Mouse (Mus musculus) limb, embryonic 14.5 days (tissue): ENCODE data around the gene Fam168a. TPM values are rescaled to one million over a fixed set of nuclear protein-coding genes. Genes with fewer than 3 reads are reported as not detected.

Source experiments
- ATAC-seq: fragments of 200-750 bp; cut with Nextera tagmentation; 2 replicates; pipeline ENCODE4 v1.8.0; 2017; ENCODE audit warnings: low read depth, moderate number of reproducible peaks, moderate TSS enrichment; ENCODE audit not compliant: low FRiP score
- DNase-seq: peaks from one replicate; pipeline ENCODE4 v3.0.0-alpha.2; 2015; ENCODE audit warnings: low spot score
- H3K27ac ChIP-seq: fragments of 300-500 bp; sonication (generic); replicated peaks from 2 replicates; pipeline ENCODE4 v1.5.1; 2014; ENCODE audit warnings: low read depth, mild to moderate bottlenecking, low read length, moderate library complexity, mixed read lengths
- H3K27me3 ChIP-seq: fragments of 300-500 bp; sonication (generic); 2 replicates; pipeline ENCODE4 v1.6.1; 2014; ENCODE audit warnings: low read length, mixed read lengths; ENCODE audit not compliant: control insufficient read depth, insufficient read depth
- H3K36me3 ChIP-seq: fragments of 300-500 bp; sonication (generic); 2 replicates; pipeline ENCODE4 v1.6.1; 2014; ENCODE audit warnings: mild to moderate bottlenecking, low read length, moderate library complexity, mixed read lengths; ENCODE audit not compliant: control insufficient read depth, insufficient read depth
- H3K4me1 ChIP-seq: fragments of 300-500 bp; sonication (generic); 2 replicates; pipeline ENCODE4 v1.6.1; 2014; ENCODE audit warnings: antibody characterized with exemption, low read length, mixed read lengths; ENCODE audit not compliant: control insufficient read depth, insufficient read depth
- H3K4me2 ChIP-seq: fragments of 300-500 bp; sonication (generic); replicated peaks from 2 replicates; pipeline ENCODE4 v1.6.1; 2014; ENCODE audit warnings: low read depth, mild to moderate bottlenecking, low read length, moderate library complexity; ENCODE audit not compliant: severe bottlenecking
- H3K4me3 ChIP-seq: fragments of 300-500 bp; sonication (generic); replicated peaks from 2 replicates; pipeline ENCODE4 v1.5.1; 2014; ENCODE audit warnings: low read length
- H3K9ac ChIP-seq: fragments of 300-500 bp; sonication (generic); 2 replicates; pipeline ENCODE4 v1.6.1; 2014; ENCODE audit warnings: mild to moderate bottlenecking, low read depth, low read length, moderate library complexity; ENCODE audit not compliant: severe bottlenecking
- H3K9me3 ChIP-seq: fragments of 300-500 bp; sonication (generic); 2 replicates; pipeline ENCODE4 v1.6.1; 2016; ENCODE audit warnings: low read length; ENCODE audit not compliant: control insufficient read depth
- POLR2A ChIP-seq: fragments of 200-500 bp; IDR thresholded peaks from 2 replicates; pipeline ENCODE4 v1.8.0; 2012; ENCODE audit warnings: inconsistent platforms, mild to moderate bottlenecking, moderate library complexity, borderline replicate concordance; ENCODE audit not compliant: insufficient read depth, insufficient read length; ENCODE audit errors: extremely low read depth
- WGBS: fragments of 180-500 bp; shearing (Covaris S2); extraction: QIAGEN DNeasy Blood & Tissue Kit; methylation state at CpG from one replicate; pipeline ENCODE4 v1.1.7; 2014; 5-methylcytosine and 5-hydroxymethylcytosine counted together
- polyA plus RNA-seq, 2 experiments: library from polyadenylated mRNA; depleted of rRNA in 1 of 2; stranded (reverse) in 1 of 2; unstranded in 1 of 2; fragments of >200 nt; fragmentation: Nextera tagmentation in 1 of 2; extraction: Ambion mirVana in 1 of 2; gene quantifications; 2 replicates each; pipeline versions ENCODE4 v1.2.1 to v1.2.3; 2012 to 2014

Gene Fam168a
- polyA plus RNA-seq, 2 experiments = 49.9 to 56.5 TPM

- H3K4me1 ChIP-seq = peaks cover 7% of the 10 kb centered on the region; the same call in 1 of the 2 replicates
- 7% methylated on average over 4 of the region's 4 CpGs for WGBS
Observed at GRCm38 (mm10) chr7:100862353-100862752, 155.9 kb downstream of the Fam168a start.

DNA sequence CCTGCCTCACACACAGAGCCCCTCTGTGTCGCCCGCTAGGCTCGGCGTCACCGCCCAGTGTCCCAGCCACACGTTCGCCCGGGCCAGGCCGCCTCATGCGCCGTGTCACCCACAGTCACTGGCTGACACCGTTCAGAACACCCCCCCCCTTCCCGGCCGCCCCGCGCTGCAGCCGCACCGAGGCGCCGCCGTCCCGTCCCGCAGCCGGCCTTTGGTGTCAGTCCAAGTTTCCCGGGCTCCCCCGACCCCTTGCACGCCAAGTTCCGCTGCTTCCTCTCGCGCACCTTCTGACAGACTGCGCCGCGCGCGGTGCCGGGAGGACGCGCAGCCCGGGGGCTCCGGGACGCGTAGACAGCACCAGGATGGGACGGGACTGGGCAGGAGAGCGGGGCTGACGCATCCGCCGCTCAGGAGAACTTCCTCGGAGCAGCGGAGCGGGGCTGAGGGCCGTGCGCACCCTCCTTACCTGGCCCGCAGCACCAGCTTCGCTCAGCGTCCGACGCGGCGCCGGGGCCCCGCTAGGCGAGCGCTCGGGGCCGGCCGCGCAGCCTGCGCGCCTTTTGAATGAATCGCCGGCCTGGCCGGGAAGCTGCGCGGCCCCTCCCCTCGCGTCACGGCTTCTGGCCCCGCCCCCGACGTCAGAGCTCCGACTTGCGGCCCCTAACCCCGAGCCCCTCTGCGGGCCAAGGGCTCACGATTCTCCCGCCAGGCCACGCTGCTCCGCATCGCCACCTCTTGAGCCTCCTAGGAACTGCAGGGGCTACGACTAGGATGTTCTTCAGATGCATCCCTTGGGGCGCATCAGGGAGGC, 156.6 kb downstream of the Fam168a start, which contains the start of gene Relt:
TSS of gene Relt (minus strand) at position 619 of the 811 bp plus-strand sequence.
- H3K4me2 ChIP-seq = peak within 1 kb of the TSS; percentile 95
- peak within 1 kb of the TSS; percentile 80 for H3K4me3 ChIP-seq
- H3K27ac ChIP-seq = peak within 1 kb of the TSS; percentile 79; the same call in 1 of the 2 replicates
- H3K9me3 ChIP-seq = no peaks in the 10 kb centered on the region
- peak within 1 kb of the TSS; percentile 70 for H3K9ac ChIP-seq
- 0 out of 2 replicates have a peak, but pooled peaks cover 3% of the 10 kb centered on the region for H3K4me1 ChIP-seq
- peak; percentile 92 for DNase-seq
- no peaks in the 10 kb centered on the region for H3K36me3 ChIP-seq
- under 1% methylated on average over 79 of the region's 91 CpGs for WGBS
- TF ChIP-seq POLR2A = 0 out of 2 replicates have a peak, but pooled peaks have one; percentile 27
- H3K27me3 ChIP-seq = no peaks in the 10 kb centered on the region
- ATAC-seq = peak; percentile 89

More at GRCm38 (mm10) chr7:100862353-100862752, 155.9 kb downstream of the Fam168a start:
- DNase-seq (no peak), ATAC-seq (no peak)
- TF ChIP-seq POLR2A = no peak
- Histone ChIP-seq H3K4me2 (peak overlapping the region; percentile 95), H3K27me3 (no peaks in the 10 kb centered on the region), H3K4me3 (peak overlapping the region; percentile 80), H3K9ac (peak overlapping the region; percentile 70), H3K27ac (no peak overlapping the region; the same call in 1 of the 2 replicates), H3K9me3 (no peaks in the 10 kb centered on the region), H3K36me3 (no peaks in the 10 kb centered on the region)

DNA sequence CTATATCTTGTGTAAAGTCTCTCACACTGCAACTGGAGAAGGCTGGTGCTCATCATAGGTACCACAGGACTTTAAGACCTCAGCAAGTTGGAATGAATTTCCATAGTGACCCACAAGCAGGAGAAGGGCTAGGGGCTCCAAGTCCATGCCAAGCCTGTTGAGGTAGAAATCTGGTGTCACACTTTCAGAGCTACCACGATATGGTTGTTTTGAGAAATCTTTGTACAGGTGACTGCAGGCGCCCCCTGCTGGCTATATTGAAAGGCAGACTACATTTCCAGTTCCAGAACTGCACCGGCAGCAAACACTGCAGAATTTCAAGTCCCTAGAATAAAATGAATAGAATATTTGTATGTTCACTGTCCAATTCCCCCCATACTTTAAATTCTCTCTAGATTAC, 160.2 kb downstream of the Fam168a start:
- H3K9me3 ChIP-seq = no peaks in the 10 kb centered on the region
- H3K36me3 ChIP-seq = peaks cover 10% of the 10 kb centered on the region
- WGBS = 12% methylated on average over 3 of the region's 3 CpGs
- H3K4me1 ChIP-seq = 0 out of 2 replicates have a peak, but pooled peaks cover 2% of the 10 kb centered on the region
- no peaks in the 10 kb centered on the region for H3K27me3 ChIP-seq
- no peak for TF ChIP-seq POLR2A
- no peak overlapping the region for H3K27ac ChIP-seq
- DNase-seq (peak; percentile 79), ATAC-seq (no peak)
- no peak overlapping the region for H3K4me2 ChIP-seq
- no peak overlapping the region for H3K9ac ChIP-seq
- no peak overlapping the region for H3K4me3 ChIP-seq

DNA sequence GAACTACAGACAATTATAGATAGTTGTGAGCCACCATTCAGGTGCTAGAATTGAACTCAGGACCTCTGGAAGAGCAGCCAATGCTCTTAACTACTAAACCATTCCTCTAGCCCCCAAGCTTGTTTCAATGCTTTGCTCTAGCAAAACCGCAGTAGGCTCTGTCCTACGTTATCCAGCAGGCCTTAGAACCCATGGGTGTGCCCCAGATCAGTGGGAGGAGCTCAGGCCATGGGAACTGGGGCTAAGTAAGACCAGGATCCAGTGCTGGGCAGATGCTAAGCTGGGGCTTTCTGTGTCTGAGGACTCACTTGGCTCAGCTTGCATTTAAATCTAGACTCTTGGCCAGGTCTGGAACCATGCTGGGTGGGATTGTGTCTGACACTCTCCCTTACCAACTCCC, 161.1 kb downstream of the Fam168a start:
- H3K4me2 ChIP-seq = no peak overlapping the region
- H3K9me3 ChIP-seq = no peaks in the 10 kb centered on the region
- DNase-seq (no peak), ATAC-seq (no peak)
- no peak overlapping the region for H3K4me3 ChIP-seq
- 0 out of 2 replicates have a peak overlapping the region, but pooled peaks have one; percentile 2 for H3K9ac ChIP-seq
- no peak overlapping the region for H3K27ac ChIP-seq
- H3K27me3 ChIP-seq = no peaks in the 10 kb centered on the region
- peaks cover 18% of the 10 kb centered on the region for H3K36me3 ChIP-seq
- WGBS = 44% methylated on average over 2 of the region's 2 CpGs
- TF ChIP-seq POLR2A = no peak
- 0 out of 2 replicates have a peak, but pooled peaks cover 2% of the 10 kb centered on the region for H3K4me1 ChIP-seq

- H3K4me2 ChIP-seq = no peak overlapping the region
- no peaks in the 10 kb centered on the region for H3K27me3 ChIP-seq
- peaks cover 28% of the 10 kb centered on the region for H3K36me3 ChIP-seq
- no peak for TF ChIP-seq POLR2A
- no peaks in the 10 kb centered on the region for H3K9me3 ChIP-seq
- no peaks in the 10 kb centered on the region for H3K4me1 ChIP-seq
- ATAC-seq (no peak), DNase-seq (no peak)
- no peak overlapping the region for H3K9ac ChIP-seq
- 80% methylated on average over 4 of the region's 4 CpGs for WGBS
- no peak overlapping the region for H3K4me3 ChIP-seq
- H3K27ac ChIP-seq = no peak overlapping the region
Observed at GRCm38 (mm10) chr7:100868551-100868950, 162.1 kb downstream of the Fam168a start.
